Mouse (Mus musculus): ENCODE data around the gene Lmo4.

DNA sequence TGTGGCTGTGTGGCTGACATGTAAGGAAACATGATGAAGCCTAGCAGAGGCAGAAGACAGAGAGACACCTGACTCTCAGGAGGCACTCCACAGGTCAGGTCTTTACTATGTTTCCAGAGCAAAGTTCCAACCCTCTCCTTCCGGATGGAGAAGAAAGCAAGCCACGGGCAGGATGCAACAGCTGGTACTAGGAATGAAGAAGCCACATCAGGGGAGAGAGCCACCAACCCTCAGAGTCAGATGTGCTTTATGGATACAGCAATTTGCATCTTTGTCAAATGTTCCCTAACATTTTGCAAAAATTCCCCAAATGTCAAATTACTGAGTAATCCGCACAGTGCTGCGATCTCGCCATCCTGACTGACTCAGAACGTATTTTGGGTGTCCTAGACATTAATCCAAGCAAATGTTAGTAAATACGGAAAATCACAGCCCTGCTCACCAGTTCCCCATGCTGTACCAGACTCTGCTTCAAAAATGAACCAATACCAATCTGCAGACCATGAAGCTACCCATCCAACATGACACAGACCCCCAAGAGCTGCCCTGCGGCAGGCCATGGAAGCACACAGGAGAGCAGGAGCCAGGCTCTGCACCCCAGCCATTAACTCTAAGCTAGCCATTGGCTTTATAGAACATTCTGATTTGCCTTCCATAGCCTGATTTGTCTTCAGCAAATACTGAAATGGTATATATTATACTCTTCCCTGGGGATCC is 38.4 kb downstream of the Lmo4 start:
- TF ChIP-seq CTCF (IDR thresholded peaks at IDR 0.05; ENCODE audit: low read depth, low read length): no peak
- TF ChIP-seq POLR2A (IDR thresholded peaks at IDR 0.05; ENCODE audit: extremely low read depth, insufficient read depth, low read length): no peak
